Mouse (Mus musculus) Patski (cell line): ENCODE results near the gene Schip1. TPM values are rescaled to one million over a fixed set of nuclear protein-coding genes. Genes with fewer than 3 reads are reported as not detected.

Experiments
- ATAC-seq: fragments of 100-300 bp; one replicate; pipeline ENCODE4 v1.8.0; 2021
- CTCF ChIA-PET: fragments of 350-600 bp; sonication (Branson Sonifier 250); formaldehyde crosslinking; loops from one replicate; lab custom pipeline; 2022; ENCODE audit warnings: inconsistent platforms; lab: Charles Lee
- POLR2A ChIA-PET: fragments of 350-600 bp; sonication (Branson Sonifier 250); formaldehyde crosslinking; loops from one replicate; lab custom pipeline; 2022; ENCODE audit warnings: antibody characterized with exemption, inconsistent platforms; lab: Charles Lee
- DNase-seq: peaks from one replicate; pipeline ENCODE4 v3.0.0-alpha.2; 2011; ENCODE audit warnings: low read depth, low spot score
- H3K27me3 ChIP-seq: fragments of 371-371 bp; one replicate; pipeline ENCODE4 v1.5.1; 2021
- CTCF ChIP-seq: fragments of 100-300 bp; IDR thresholded peaks from one replicate; pipeline ENCODE4 v1.5.1; 2021
- in situ Hi-C: fragments of 300-500 bp; cut with MboI; formaldehyde crosslinking; loops from 3 replicates; pipeline ENCODE4 v1.11.1; 2018; ENCODE audit warnings: low pct_unique_long_range_greater_than_20kb, mixed read lengths
- polyA plus RNA-seq: library from polyadenylated mRNA; unstranded; gene quantifications from one replicate; pipeline ENCODE4 v1.2.3, GENCODE M21; 2021

The Schip1 gene
- polyA plus RNA-seq, 1 experiment from 2014 or later = 61.6 TPM

GRCm38 (mm10) chr3:68494296-68495095, 429.9 kb downstream of the Schip1 start:
- ATAC-seq (peak; percentile 7), DNase-seq (no peak)
- POLR2A ChIA-PET = interaction anchor here (0.7 to 6.7 kb wide), 15 partner anchors 17 to 110 kb away, joined by 3 to 46 read pairs (median 4); no protein-coding TSS in a partner anchor
- CTCF ChIA-PET = interaction anchor here (1.4 to 5.6 kb wide), 4 partner anchors 25 to 63 kb away, joined by 3 to 39 read pairs (median 14); no protein-coding TSS in a partner anchor
- in situ Hi-C loops = loop anchor here (5.0 to 10.0 kb wide), 2 partner anchors 48 to 110 kb away; no protein-coding TSS in a partner anchor
- no peak for TF ChIP-seq CTCF
- no peaks in the 10 kb centered on the region for H3K27me3 ChIP-seq

- TF ChIP-seq CTCF = no peak
- DNase-seq = peak; percentile 97
- no peaks in the 10 kb centered on the region for H3K27me3 ChIP-seq
- ChIA-PET CTCF (interaction anchor here (0.7 to 5.6 kb wide), 7 partner anchors 11 to 62 kb away, joined by 3 to 39 read pairs (median 5); no protein-coding TSS in a partner anchor), POLR2A (interaction anchor here (0.7 to 6.7 kb wide), 17 partner anchors 12 to 89 kb away, joined by 3 to 46 read pairs (median 4); no protein-coding TSS in a partner anchor)
- peak; percentile 52 for ATAC-seq
- in situ Hi-C loops = loop anchor here (10.0 kb wide), 1 partner anchor 110 kb away; no protein-coding TSS in a partner anchor
Observed at GRCm38 (mm10) chr3:68495096-68495735, 430.6 kb downstream of the Schip1 start.

- ChIA-PET CTCF (interaction anchor here (0.7 to 5.6 kb wide), 9 partner anchors 10 to 72 kb away, joined by 3 to 39 read pairs (median 4); no protein-coding TSS in a partner anchor), POLR2A (interaction anchor here (0.7 to 6.7 kb wide), 10 partner anchors 12 to 122 kb away, joined by 3 to 46 read pairs (median 4); no protein-coding TSS in a partner anchor)
- no peak for TF ChIP-seq CTCF
- no peaks in the 10 kb centered on the region for H3K27me3 ChIP-seq
- ATAC-seq = no peak
- DNase-seq = no peak
- in situ Hi-C loops = loop anchor here (10.0 kb wide), 1 partner anchor 109 kb away; no protein-coding TSS in a partner anchor
Observed at GRCm38 (mm10) chr3:68495736-68496242, 431.2 kb downstream of the Schip1 start.

- DNase-seq = no peak
- ChIA-PET POLR2A (interaction anchor here (0.9 to 6.7 kb wide), 6 partner anchors 12 to 50 kb away, joined by 3 to 46 read pairs (median 6); no protein-coding TSS in a partner anchor), CTCF (interaction anchor here (0.7 to 5.6 kb wide), 8 partner anchors 9 to 72 kb away, joined by 3 to 39 read pairs (median 4); no protein-coding TSS in a partner anchor)
- in situ Hi-C loops = loop anchor here (10.0 kb wide), 1 partner anchor 108 kb away; no protein-coding TSS in a partner anchor
- no peaks in the 10 kb centered on the region for H3K27me3 ChIP-seq
- ATAC-seq = no peak
- no peak for TF ChIP-seq CTCF
Observed at GRCm38 (mm10) chr3:68496513-68496912, 431.9 kb downstream of the Schip1 start.

GRCm38 (mm10) chr3:68499532-68500152, 435.0 kb downstream of the Schip1 start:
- no peak for ATAC-seq
- no peak for DNase-seq
- CTCF ChIA-PET = interaction anchor here (1.4 kb wide), 1 partner anchor 30 kb away, joined by 3 read pairs; no protein-coding TSS in a partner anchor
- H3K27me3 ChIP-seq = no peaks in the 10 kb centered on the region
- in situ Hi-C loops = loop anchor here (10.0 kb wide), 1 partner anchor 105 kb away; no protein-coding TSS in a partner anchor
- no peak for TF ChIP-seq CTCF
- POLR2A ChIA-PET = no interaction called here

- ChIA-PET POLR2A (no interaction called here), CTCF (interaction anchor here (2.1 kb wide), 1 partner anchor 30 kb away, joined by 7 read pairs; no protein-coding TSS in a partner anchor)
- ATAC-seq = no peak
- TF ChIP-seq CTCF = no peak
- H3K27me3 ChIP-seq = no peaks in the 10 kb centered on the region
- DNase-seq = no peak
- in situ Hi-C loops = no loop called here
Observed at GRCm38 (mm10) chr3:68504838-68505237, 440.2 kb downstream of the Schip1 start.

- CTCF ChIA-PET = interaction anchor here (1.6 to 2.1 kb wide), 2 partner anchors 9 to 28 kb away, joined by 4 to 7 read pairs; no protein-coding TSS in a partner anchor
- TF ChIP-seq CTCF = no peak
- POLR2A ChIA-PET = interaction anchor here (1.0 to 1.3 kb wide), 2 partner anchors 11 to 29 kb away, joined by 3 to 4 read pairs; no protein-coding TSS in a partner anchor
- DNase-seq (no peak), ATAC-seq (no peak)
- in situ Hi-C loops = no loop called here
- H3K27me3 ChIP-seq = no peaks in the 10 kb centered on the region
Observed at GRCm38 (mm10) chr3:68506769-68507318, 442.2 kb downstream of the Schip1 start.

GRCm38 (mm10) chr3:68508629-68509028, 444.0 kb downstream of the Schip1 start:
- in situ Hi-C loops = no loop called here
- H3K27me3 ChIP-seq = no peaks in the 10 kb centered on the region
- peak; percentile 98 for ATAC-seq
- no peak for TF ChIP-seq CTCF
- POLR2A ChIA-PET = interaction anchor here (1.0 to 1.2 kb wide), 2 partner anchors 12 to 27 kb away, joined by 4 to 5 read pairs; no protein-coding TSS in a partner anchor
- CTCF ChIA-PET = interaction anchor here (0.6 to 1.9 kb wide), 5 partner anchors 12 to 54 kb away, joined by 3 to 5 read pairs (median 3); no protein-coding TSS in a partner anchor
- peak; percentile 82 for DNase-seq

- ATAC-seq (no peak), DNase-seq (no peak)
- H3K27me3 ChIP-seq = no peaks in the 10 kb centered on the region
- in situ Hi-C loops = no loop called here
- no peak for TF ChIP-seq CTCF
- ChIA-PET POLR2A (no interaction called here), CTCF (interaction anchor here (1.1 kb wide), 1 partner anchor 18 kb away, joined by 3 read pairs; no protein-coding TSS in a partner anchor)
Observed at GRCm38 (mm10) chr3:68510872-68511271, 446.3 kb downstream of the Schip1 start.
